Mouse (Mus musculus) intestine, embryonic 16.5 days (tissue): Measurements from ENCODE around the gene Bbc3. TPM values are rescaled to one million over a fixed set of nuclear protein-coding genes. Genes with fewer than 3 reads are reported as not detected.

Experiments used
- ATAC-seq: fragments of 200-750 bp; cut with Nextera tagmentation; 2 replicates; pipeline ENCODE4 v1.8.0; 2017; ENCODE audit warnings: moderate TSS enrichment, moderate library complexity
- H3K27ac ChIP-seq: fragments of 300-500 bp; sonication (generic); 2 replicates; pipeline ENCODE4 v1.5.1; 2014; ENCODE audit warnings: mild to moderate bottlenecking, low read length
- H3K27me3 ChIP-seq: fragments of 300-500 bp; sonication (generic); replicated peaks from 2 replicates; pipeline ENCODE4 v1.6.1; 2014; ENCODE audit warnings: low read length, control low read depth, mixed read lengths; ENCODE audit not compliant: control insufficient read depth, insufficient read depth
- H3K36me3 ChIP-seq: fragments of 300-500 bp; sonication (generic); 2 replicates; pipeline ENCODE4 v1.6.1; 2014; ENCODE audit warnings: low read length, control low read depth; ENCODE audit not compliant: control insufficient read depth, insufficient read depth
- H3K4me1 ChIP-seq: fragments of 300-500 bp; sonication (generic); 2 replicates; pipeline ENCODE4 v1.6.1; 2014; ENCODE audit warnings: low read length, control low read depth, mixed read lengths; ENCODE audit not compliant: control insufficient read depth, insufficient read depth
- H3K4me2 ChIP-seq: fragments of 300-500 bp; sonication (generic); 2 replicates; pipeline ENCODE4 v1.6.1; 2014; ENCODE audit warnings: low read depth, low read length, control low read depth
- H3K4me3 ChIP-seq: fragments of 300-500 bp; sonication (generic); 2 replicates; pipeline ENCODE4 v1.5.1; 2014; ENCODE audit warnings: mild to moderate bottlenecking, low read length
- H3K9ac ChIP-seq: fragments of 300-500 bp; sonication (generic); 2 replicates; pipeline ENCODE4 v1.6.1; 2014; ENCODE audit warnings: low read depth, low read length
- H3K9me3 ChIP-seq: fragments of 300-500 bp; sonication (generic); 2 replicates; pipeline ENCODE4 v1.6.1; 2016; ENCODE audit warnings: low read length, control low read depth; ENCODE audit not compliant: control insufficient read depth
- WGBS: fragments of 180-500 bp; shearing (Covaris S2); extraction: QIAGEN DNeasy Blood & Tissue Kit; methylation state at CpG from one replicate; pipeline ENCODE4 v1.1.7; 2014; 5-methylcytosine and 5-hydroxymethylcytosine counted together
- polyA plus RNA-seq: library from polyadenylated mRNA; unstranded; fragments of >200 nt; fragmentation: Nextera tagmentation; extraction: Ambion mirVana; gene quantifications from 2 replicates; pipeline ENCODE4 v1.2.1, GENCODE M21; 2015

Bbc3 gene
- polyA plus RNA-seq, 1 experiment from 2014 or later: 6.2 TPM

DNA sequence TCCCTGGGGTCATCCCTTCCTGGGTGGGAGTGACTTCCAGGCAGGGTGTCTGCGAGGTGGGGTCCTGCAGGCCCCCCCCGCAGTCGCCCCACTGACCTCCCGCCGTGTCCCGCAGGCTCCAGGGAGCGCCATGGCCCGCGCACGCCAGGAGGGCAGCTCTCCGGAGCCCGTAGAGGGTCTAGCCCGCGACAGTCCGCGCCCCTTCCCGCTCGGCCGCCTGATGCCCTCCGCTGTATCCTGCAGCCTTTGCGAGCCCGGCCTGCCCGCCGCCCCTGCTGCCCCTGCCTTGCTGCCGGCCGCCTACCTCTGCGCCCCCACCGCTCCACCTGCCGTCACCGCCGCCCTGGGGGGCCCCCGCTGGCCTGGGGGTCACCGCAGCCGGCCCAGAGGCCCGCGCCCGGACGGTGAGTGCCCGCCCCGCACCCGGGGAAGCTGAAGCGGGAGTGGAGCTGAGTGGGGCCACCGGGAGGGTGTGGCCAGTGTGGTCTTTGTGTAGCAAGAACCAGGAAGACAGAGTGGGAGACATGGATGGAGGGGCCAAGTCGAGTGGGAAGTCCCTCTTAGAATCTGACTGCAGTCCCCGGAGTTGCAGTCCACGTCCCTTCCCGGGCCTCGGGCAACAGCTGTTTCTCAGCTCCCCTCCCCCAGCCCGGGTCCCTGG lies 3.9 kb downstream of the Bbc3 start:
- peaks cover 46% of the 10 kb centered on the region for H3K4me1 ChIP-seq
- H3K27ac ChIP-seq: peak overlapping the region; percentile 97
- WGBS: under 1% methylated on average over 47 of the region's 49 CpGs
- H3K9ac ChIP-seq: peak overlapping the region; percentile 98
- no peaks in the 10 kb centered on the region for H3K27me3 ChIP-seq
- H3K4me2 ChIP-seq: peak overlapping the region; percentile 98
- H3K36me3 ChIP-seq: no peaks in the 10 kb centered on the region
- peak; percentile 14 for ATAC-seq
- H3K4me3 ChIP-seq: peak overlapping the region; percentile 82
- no peaks in the 10 kb centered on the region for H3K9me3 ChIP-seq

DNA sequence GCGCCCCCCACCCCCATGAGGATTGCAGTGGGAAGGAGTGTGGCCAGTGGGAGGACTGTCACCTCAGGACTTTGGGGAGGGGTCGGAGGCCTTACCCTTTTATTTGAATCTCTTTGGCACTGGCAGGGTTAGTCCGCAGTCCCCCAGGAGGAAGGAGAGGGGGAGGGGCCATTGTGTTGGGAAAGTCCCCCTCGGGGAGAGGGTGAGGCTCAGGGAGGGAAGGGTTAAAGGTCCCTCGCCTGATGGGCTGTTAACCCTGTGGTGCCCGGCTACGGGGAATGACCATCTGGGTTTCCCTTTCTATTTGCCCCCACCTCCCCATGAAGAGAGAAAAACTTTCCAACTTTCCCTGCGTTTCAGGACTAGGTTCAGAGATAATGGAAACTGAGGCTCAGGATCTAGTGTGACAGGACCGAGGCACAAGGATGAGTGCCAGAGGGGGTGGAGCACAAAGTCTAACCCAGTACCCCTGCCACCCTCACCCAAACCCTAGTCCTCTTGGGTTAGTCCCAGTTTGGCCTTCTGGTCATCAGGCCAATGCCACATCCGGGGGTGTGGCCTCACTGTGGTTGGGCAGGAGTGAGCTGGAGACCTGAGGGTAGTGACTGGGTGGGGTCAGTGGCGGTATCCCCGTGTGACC lies 4.6 kb downstream of the Bbc3 start:
- no peaks in the 10 kb centered on the region for H3K36me3 ChIP-seq
- peak overlapping the region; percentile 82 for H3K4me3 ChIP-seq
- H3K9me3 ChIP-seq: no peaks in the 10 kb centered on the region
- ATAC-seq: peak; percentile 40
- no peaks in the 10 kb centered on the region for H3K27me3 ChIP-seq
- peak overlapping the region; percentile 98 for H3K4me2 ChIP-seq
- WGBS: under 1% methylated on average over 11 of the region's 12 CpGs
- H3K4me1 ChIP-seq: peaks cover 46% of the 10 kb centered on the region
- H3K27ac ChIP-seq: peak overlapping the region; percentile 97
- peak overlapping the region; percentile 98 for H3K9ac ChIP-seq

GRCm38 (mm10) chr7:16313481-16314220 lies 5.5 kb downstream of the Bbc3 start:
- H3K9me3 ChIP-seq: no peaks in the 10 kb centered on the region
- H3K4me3 ChIP-seq: peak overlapping the region; percentile 82
- peak; percentile 67 for ATAC-seq
- H3K36me3 ChIP-seq: no peaks in the 10 kb centered on the region
- no peaks in the 10 kb centered on the region for H3K27me3 ChIP-seq
- peak overlapping the region; percentile 98 for H3K4me2 ChIP-seq
- 1% methylated on average over 66 of the region's 66 CpGs for WGBS
- peak overlapping the region; percentile 97 for H3K27ac ChIP-seq
- H3K4me1 ChIP-seq: peaks cover 42% of the 10 kb centered on the region
- peak overlapping the region; percentile 98 for H3K9ac ChIP-seq

DNA sequence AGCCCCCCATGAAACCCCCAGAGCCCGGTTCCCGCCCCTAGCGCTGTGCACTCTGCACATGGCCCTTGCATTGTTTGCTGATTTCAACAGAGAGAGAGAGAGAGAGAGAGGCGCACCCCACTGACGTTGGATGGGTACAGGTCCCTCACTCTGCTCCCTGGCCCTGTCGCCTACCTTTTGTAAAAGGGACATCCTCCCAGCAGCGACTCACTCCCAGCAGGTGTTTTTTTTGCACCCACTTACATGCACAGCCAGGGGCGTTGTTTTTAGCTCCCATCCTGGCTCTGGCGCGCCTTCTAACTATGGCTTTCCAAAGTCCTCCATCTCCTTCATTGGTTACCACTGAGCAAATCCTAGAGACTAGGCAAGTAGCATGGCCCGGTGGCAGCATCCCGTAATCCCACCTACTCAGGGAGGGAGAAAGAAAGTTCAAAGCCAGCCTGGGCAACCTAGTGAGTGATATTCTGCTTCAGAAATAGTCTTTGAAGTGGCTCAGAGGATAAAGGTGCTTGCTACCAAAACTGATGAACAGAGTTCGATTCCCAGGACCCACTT lies 6.1 kb downstream of the Bbc3 start:
- Histone ChIP-seq H3K36me3 (no peaks in the 10 kb centered on the region), H3K27me3 (no peaks in the 10 kb centered on the region), H3K4me1 (peaks cover 37% of the 10 kb centered on the region), H3K4me2 (peak overlapping the region; percentile 98), H3K27ac (peak overlapping the region; percentile 97), H3K9ac (peak overlapping the region; percentile 98), H3K4me3 (peak overlapping the region; percentile 82), H3K9me3 (no peaks in the 10 kb centered on the region)
- WGBS: 16% methylated on average over 13 of the region's 13 CpGs
- ATAC-seq: no peak; the same call in 1 of the 2 replicates

GRCm38 (mm10) chr7:16315222-16315759 lies 7.1 kb downstream of the Bbc3 start:
- H3K9me3 ChIP-seq: no peaks in the 10 kb centered on the region
- H3K27ac ChIP-seq: no peak overlapping the region; the same call in 1 of the 2 replicates
- no peak overlapping the region for H3K4me2 ChIP-seq
- peaks cover 32% of the 10 kb centered on the region for H3K4me1 ChIP-seq
- 57% methylated on average over 4 of the region's 4 CpGs for WGBS
- no peaks in the 10 kb centered on the region for H3K27me3 ChIP-seq
- no peak for ATAC-seq
- H3K9ac ChIP-seq: no peak overlapping the region
- no peak overlapping the region for H3K4me3 ChIP-seq
- H3K36me3 ChIP-seq: no peaks in the 10 kb centered on the region

- no peak overlapping the region for H3K4me3 ChIP-seq
- no peaks in the 10 kb centered on the region for H3K9me3 ChIP-seq
- 84% methylated on average over 14 of the region's 14 CpGs for WGBS
- H3K27ac ChIP-seq: no peak overlapping the region
- H3K27me3 ChIP-seq: no peaks in the 10 kb centered on the region
- H3K36me3 ChIP-seq: no peaks in the 10 kb centered on the region
- H3K4me1 ChIP-seq: peaks cover 20% of the 10 kb centered on the region
- H3K4me2 ChIP-seq: no peak overlapping the region
- ATAC-seq: no peak
- H3K9ac ChIP-seq: no peak overlapping the region
Measured at GRCm38 (mm10) chr7:16317094-16317493, 8.9 kb downstream of the Bbc3 start.

DNA sequence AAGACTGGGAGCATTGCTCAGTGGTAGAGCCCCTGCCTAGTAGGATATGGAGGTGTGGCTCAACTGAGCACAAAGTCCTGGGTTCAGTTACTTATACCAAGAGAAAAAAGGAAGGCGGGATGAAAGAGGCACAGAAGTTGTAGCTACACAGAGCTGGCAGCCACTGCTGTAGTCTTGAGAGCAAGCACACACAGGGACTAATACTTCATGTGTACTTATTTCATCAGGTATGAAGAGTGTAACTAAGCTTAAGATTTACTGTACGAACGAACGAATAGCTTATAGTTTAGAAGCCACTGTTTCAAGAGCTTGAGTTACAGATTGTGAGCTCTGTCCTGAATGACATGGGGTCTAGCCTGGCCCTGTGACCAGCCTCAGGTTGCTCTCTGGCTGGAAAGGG lies 11.0 kb downstream of the Bbc3 start:
- 85% methylated on average over 4 of the region's 4 CpGs for WGBS
- no peak overlapping the region for H3K4me2 ChIP-seq

DNA sequence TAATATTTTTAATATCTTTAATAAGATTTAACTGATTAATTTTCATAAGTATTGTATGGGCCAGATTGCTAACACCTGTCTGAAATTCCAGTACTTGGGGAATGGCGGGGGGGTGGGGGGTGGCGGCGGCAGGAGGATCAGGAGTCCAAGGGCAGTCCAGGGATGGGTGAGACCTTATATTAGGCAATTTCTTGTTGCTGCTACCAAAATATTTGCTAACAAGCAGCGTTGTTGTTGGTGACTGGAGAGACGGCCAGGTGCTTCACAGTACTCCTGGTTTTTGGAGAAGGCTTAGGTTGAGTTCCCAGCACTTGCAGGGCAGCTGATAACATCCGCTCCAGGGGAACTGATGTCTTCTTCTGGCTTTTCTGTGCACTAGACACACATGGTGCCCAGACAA lies 12.3 kb downstream of the Bbc3 start:
- no peak overlapping the region for H3K27ac ChIP-seq
- H3K4me2 ChIP-seq: no peak overlapping the region
- peaks cover 2% of the 10 kb centered on the region; the same call in 1 of the 2 replicates for H3K4me1 ChIP-seq
- no peaks in the 10 kb centered on the region for H3K9me3 ChIP-seq
- no peak for ATAC-seq
- H3K36me3 ChIP-seq: 0 out of 2 replicates have a peak, but pooled peaks cover 2% of the 10 kb centered on the region
- H3K27me3 ChIP-seq: no peaks in the 10 kb centered on the region
- H3K4me3 ChIP-seq: no peak overlapping the region
- WGBS: 83% methylated on average over 6 of the region's 6 CpGs
- H3K9ac ChIP-seq: no peak overlapping the region

More for the DNA sequence above, 11.0 kb downstream of the Bbc3 start:
- Histone ChIP-seq H3K27me3 (no peaks in the 10 kb centered on the region), H3K9ac (no peak overlapping the region), H3K4me1 (peaks cover 5% of the 10 kb centered on the region), H3K36me3 (no peaks in the 10 kb centered on the region), H3K4me3 (no peak overlapping the region), H3K27ac (no peak overlapping the region), H3K9me3 (no peaks in the 10 kb centered on the region)
- ATAC-seq: no peak

DNA sequence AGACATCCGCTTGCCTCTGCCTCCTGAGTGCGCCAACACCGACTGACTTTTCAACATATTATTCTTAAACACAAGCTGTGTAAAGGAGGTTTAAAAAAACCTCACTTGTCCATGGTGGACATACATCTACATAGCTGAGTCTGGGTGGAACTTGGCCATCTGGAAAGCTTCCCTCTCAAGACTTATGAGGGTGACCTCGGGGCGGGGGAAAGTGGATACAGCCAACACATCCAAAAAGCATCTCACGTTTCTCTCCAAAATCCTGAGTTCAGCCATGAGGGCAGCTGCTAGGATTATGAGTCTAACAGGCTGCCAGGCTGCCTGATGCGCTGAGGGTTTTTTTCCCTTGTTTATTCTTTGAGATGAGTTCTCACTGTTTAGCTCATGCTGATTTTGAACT lies 16.5 kb downstream of the Bbc3 start:
- Histone ChIP-seq H3K4me2 (no peak overlapping the region), H3K27ac (no peak overlapping the region), H3K9me3 (no peaks in the 10 kb centered on the region), H3K9ac (no peak overlapping the region), H3K4me3 (no peak overlapping the region), H3K4me1 (peaks cover 10% of the 10 kb centered on the region), H3K27me3 (no peaks in the 10 kb centered on the region), H3K36me3 (peaks cover 2% of the 10 kb centered on the region; the same call in 1 of the 2 replicates)
- 65% methylated on average over 7 of the region's 7 CpGs for WGBS
- no peak for ATAC-seq
